Mouse (Mus musculus) embryo, embryonic 10.5 days (tissue): ENCODE results near the gene Lrmda.
A peak's percentile ranks its signal among the peaks of the same experiment; 100 is the strongest.

Experiments used
- DNase-seq: peaks from one replicate; pipeline ENCODE4 v3.0.0-alpha.2; 2015; ENCODE audit warnings: low spot score

The Lrmda gene

GRCm38 (mm10) chr14:22649985-22650984, 630.8 kb downstream of the Lrmda start:
- peak; percentile 30 for DNase-seq

- peak; percentile 80 for DNase-seq
These were observed 631.8 kb downstream of the Lrmda start for GRCm38 (mm10) chr14:22651131-22651952.

- no peak for DNase-seq
These were observed 643.0 kb downstream of the Lrmda start for GRCm38 (mm10) chr14:22662496-22662895.

GRCm38 (mm10) chr14:22666437-22666836, 646.9 kb downstream of the Lrmda start:
- DNase-seq = no peak

- DNase-seq = no peak
These were observed 648.8 kb downstream of the Lrmda start for GRCm38 (mm10) chr14:22668302-22668701.

GRCm38 (mm10) chr14:22668711-22669110, 649.2 kb downstream of the Lrmda start:
- DNase-seq = no peak

- no peak for DNase-seq
These were observed 654.1 kb downstream of the Lrmda start for GRCm38 (mm10) chr14:22673581-22673980.

GRCm38 (mm10) chr14:22679008-22679704, 659.6 kb downstream of the Lrmda start:
- DNase-seq = no peak

GRCm38 (mm10) chr14:22679705-22680643, 660.5 kb downstream of the Lrmda start:
- DNase-seq = peak; percentile 82

- no peak for DNase-seq
These were observed 667.4 kb downstream of the Lrmda start for GRCm38 (mm10) chr14:22686886-22687285.

GRCm38 (mm10) chr14:22688399-22688798, 668.9 kb downstream of the Lrmda start:
- no peak for DNase-seq

- DNase-seq = no peak
These were observed 675.9 kb downstream of the Lrmda start for GRCm38 (mm10) chr14:22695448-22695847.

- DNase-seq = no peak
These were observed 676.4 kb downstream of the Lrmda start for GRCm38 (mm10) chr14:22695931-22696365.

- DNase-seq = no peak
These were observed 680.7 kb downstream of the Lrmda start for GRCm38 (mm10) chr14:22700236-22700635.

- DNase-seq = no peak
These were observed 681.2 kb downstream of the Lrmda start for GRCm38 (mm10) chr14:22700690-22701089.

GRCm38 (mm10) chr14:22707958-22708701, 688.6 kb downstream of the Lrmda start:
- peak; percentile 12 for DNase-seq

GRCm38 (mm10) chr14:22710071-22710661, 690.7 kb downstream of the Lrmda start:
- DNase-seq = peak; percentile 65

GRCm38 (mm10) chr14:22712388-22712787, 692.9 kb downstream of the Lrmda start:
- DNase-seq = no peak

GRCm38 (mm10) chr14:22715581-22716378, 696.3 kb downstream of the Lrmda start:
- no peak for DNase-seq
